Mouse (Mus musculus) CH12F3 (cell line): ENCODE results near the gene Krt87.

ENCODE experiments used
- in situ Hi-C: fragments of 300-500 bp; cut with MboI; formaldehyde crosslinking; loops from 2 replicates; pipeline ENCODE4 v1.14.3; 2020; ENCODE audit warnings: low sequenced_read_pairs

The Krt87 gene

GRCm38 (mm10) chr15:101420903-101421302 lies 17.7 kb downstream of the Krt87 start:
- in situ Hi-C loops, result no loop called here

GRCm38 (mm10) chr15:101418950-101419349 lies 19.7 kb downstream of the Krt87 start:
- in situ Hi-C loops, result no loop called here

GRCm38 (mm10) chr15:101414807-101415565 lies 23.6 kb downstream of the Krt87 start:
- in situ Hi-C loops, result no loop called here

- in situ Hi-C loops, result no loop called here
These were observed 24.5 kb downstream of the Krt87 start for GRCm38 (mm10) chr15:101413916-101414635.

- in situ Hi-C loops, result no loop called here
These were observed 26.4 kb downstream of the Krt87 start for GRCm38 (mm10) chr15:101412188-101412587.

GRCm38 (mm10) chr15:101410775-101411174 lies 27.8 kb downstream of the Krt87 start, which contains the start of gene Krt7:
Krt7 (plus strand) TSS chr15:101411043.
- in situ Hi-C loops, result no loop called here

- in situ Hi-C loops, result no loop called here
These were observed 40.3 kb downstream of the Krt87 start for GRCm38 (mm10) chr15:101398269-101398668.

GRCm38 (mm10) chr15:101397683-101398082 lies 40.9 kb downstream of the Krt87 start:
- in situ Hi-C loops, result no loop called here

- in situ Hi-C loops, result no loop called here
These were observed 41.7 kb downstream of the Krt87 start for GRCm38 (mm10) chr15:101396921-101397320.

GRCm38 (mm10) chr15:101396466-101396865 lies 42.1 kb downstream of the Krt87 start:
- in situ Hi-C loops, result no loop called here

GRCm38 (mm10) chr15:101394908-101395307 lies 43.7 kb downstream of the Krt87 start:
- in situ Hi-C loops, result no loop called here

- in situ Hi-C loops, result no loop called here
These were observed 46.4 kb downstream of the Krt87 start for GRCm38 (mm10) chr15:101392251-101392650.

- in situ Hi-C loops, result no loop called here
These were observed 48.4 kb downstream of the Krt87 start for GRCm38 (mm10) chr15:101390203-101390602.

GRCm38 (mm10) chr15:101388034-101388541 lies 50.5 kb downstream of the Krt87 start:
- in situ Hi-C loops, result no loop called here

- in situ Hi-C loops, result no loop called here
These were observed 51.4 kb downstream of the Krt87 start for GRCm38 (mm10) chr15:101387176-101387575.

- in situ Hi-C loops, result no loop called here
These were observed 53.5 kb downstream of the Krt87 start for GRCm38 (mm10) chr15:101385064-101385463.

GRCm38 (mm10) chr15:101384610-101385009 lies 54.0 kb downstream of the Krt87 start:
- in situ Hi-C loops, result no loop called here

- in situ Hi-C loops, result no loop called here
These were observed 55.8 kb downstream of the Krt87 start for GRCm38 (mm10) chr15:101382811-101383210.

GRCm38 (mm10) chr15:101381758-101382157 lies 56.8 kb downstream of the Krt87 start:
- in situ Hi-C loops, result no loop called here
